Mouse (Mus musculus): ENCODE measurements around the gene Lasp1.

Gene Lasp1

DNA sequence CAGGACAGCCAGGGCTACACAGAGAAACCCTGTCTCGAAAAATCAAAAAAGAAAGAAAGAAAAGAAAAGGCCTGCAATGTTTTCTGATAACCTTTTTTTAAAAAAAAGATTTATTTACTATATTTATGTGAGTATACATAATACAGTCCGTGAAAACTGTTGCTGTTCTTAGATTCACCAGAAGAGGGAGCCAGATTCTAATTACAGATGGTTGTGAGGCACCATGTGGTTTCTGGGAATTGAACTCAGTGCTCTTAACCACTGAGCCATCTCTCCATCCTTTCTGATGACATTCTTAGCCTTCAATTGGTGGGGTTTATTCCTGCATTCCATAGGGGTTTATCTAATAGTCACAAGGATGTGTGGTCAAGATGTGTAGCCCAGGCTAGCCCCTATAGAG is 5.6 kb upstream of the Lasp1 start:
- intact Hi-C loops (cut with DNase I): no loop called here

DNA sequence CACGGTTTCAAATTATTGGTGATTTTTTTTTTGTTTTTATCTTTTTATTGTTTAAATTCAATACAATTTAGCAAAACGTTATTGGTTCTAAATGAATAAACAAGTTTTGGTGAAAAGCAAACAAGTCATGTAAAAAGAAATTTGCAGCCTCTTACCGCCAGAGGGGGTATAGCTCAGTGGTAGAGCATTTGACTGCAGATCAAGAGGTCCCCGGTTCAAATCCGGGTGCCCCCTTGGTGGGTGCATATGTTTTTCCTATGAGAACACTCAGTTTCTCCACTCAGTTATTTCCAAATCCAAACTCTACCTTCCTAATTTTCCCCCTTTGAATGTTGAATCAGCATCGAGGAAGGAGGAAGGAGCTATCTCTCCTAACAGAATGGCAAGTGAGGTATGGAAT is 1.9 kb upstream of the Lasp1 start:
- intact Hi-C loops (cut with DNase I): loop anchor here (2.0 to 5.0 kb wide), 3 partner anchors 40 to 190 kb away; partner anchors contain the start of genes Fbxo47 and Plxdc1

DNA sequence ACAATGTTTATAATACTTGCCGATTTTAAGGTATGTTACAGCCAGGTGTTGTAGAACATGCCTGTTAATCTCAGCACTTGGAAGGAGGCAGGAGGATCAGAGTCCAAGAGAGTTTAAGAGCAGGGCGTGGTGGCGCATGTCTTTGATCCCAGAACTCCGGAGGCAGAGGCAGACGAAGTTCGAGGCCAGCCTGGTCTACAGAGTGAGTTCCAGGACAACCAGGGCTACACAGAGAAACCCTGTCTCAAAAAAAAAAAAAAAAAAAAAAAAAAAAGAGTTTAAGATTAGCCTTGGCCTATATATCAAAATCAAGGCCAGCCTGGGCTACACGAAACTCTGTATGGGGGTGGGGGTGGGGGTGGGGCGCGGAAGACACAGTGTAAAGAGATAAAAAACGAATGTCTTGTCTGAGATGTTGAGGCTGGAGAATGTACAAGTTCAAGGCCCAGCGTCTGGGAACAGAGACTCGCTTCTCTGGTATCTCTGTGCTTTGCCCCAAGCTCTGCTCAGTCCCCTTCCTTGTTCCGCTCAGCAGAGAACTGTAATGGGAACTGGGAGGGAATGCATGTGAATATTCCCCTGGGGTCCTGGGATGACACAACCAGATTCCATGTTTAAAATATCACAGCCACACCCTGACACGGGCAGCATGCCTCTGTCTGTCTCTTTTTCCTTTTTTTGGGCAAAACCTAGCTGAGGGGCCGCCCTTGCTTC is 1.3 kb upstream of the Lasp1 start:
- intact Hi-C loops (cut with DNase I): loop anchor here (2.0 to 5.0 kb wide), 3 partner anchors 40 to 190 kb away; partner anchors contain the start of genes Fbxo47 and Plxdc1

DNA sequence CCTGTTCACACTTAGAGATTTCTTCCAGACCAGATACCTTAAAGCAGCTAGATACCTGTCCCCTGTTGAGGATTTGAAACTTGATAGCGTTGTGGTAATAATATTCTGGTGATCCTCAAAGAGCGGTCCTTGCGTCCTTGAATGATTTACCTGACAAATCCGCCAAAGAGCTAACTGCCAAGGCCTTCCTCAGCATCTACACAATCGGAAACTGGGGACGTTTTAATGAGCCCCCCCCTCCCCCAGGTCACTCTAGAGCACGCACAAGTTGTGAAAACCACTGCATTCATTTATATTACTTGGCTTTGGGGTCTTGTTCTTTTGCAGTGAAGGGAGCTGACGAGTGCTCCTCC is 741 bp upstream of the Lasp1 start:
- intact Hi-C loops (cut with DNase I): loop anchor here (5.0 kb wide), 2 partner anchors 39 to 189 kb away; partner anchors contain the start of gene Plxdc1

DNA sequence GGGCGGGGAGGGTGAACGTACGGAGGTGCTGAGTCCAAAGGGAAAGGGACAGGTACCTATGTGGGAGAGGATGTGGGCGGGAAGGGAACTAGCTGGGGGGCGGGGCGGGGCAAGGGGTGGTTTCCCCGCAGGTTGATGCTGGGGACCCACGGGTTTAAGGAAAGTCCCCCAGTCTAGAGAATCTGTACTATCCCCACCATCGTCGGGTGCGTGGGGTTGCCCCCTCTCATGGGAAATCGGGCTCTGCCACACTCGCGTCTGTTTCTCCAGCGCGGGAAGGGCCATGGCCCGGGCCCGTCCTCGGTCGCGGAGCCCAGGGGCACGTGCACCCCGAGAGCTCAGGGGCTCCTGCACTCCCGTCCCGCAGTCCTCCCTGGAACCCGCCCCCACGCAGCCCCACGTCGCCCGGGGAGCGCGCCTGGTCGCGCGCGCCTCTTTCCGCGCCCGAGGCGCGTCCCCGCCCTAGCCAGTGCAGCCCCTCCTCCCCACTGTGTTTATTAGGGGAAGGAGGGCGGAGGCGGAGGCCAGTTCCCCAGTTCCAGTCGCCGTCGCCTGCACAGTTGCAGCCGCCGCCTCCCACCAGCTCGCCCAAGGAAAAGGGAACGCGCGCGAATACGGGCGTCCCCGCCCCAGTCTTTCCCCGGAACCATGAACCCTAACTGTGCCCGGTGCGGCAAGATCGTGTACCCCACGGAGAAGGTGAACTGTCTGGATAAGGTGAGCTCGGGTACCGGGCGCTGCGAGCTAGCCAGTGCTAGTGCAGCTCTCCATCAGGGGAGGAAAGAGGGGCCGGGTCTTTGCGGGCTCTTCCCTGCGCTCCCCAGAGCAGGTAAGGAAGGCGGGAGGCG is 570 bp downstream of the Lasp1 start:
- intact Hi-C loops (cut with DNase I): loop anchor here (5.0 kb wide), 2 partner anchors 38 to 188 kb away; partner anchors contain the start of gene Plxdc1

DNA sequence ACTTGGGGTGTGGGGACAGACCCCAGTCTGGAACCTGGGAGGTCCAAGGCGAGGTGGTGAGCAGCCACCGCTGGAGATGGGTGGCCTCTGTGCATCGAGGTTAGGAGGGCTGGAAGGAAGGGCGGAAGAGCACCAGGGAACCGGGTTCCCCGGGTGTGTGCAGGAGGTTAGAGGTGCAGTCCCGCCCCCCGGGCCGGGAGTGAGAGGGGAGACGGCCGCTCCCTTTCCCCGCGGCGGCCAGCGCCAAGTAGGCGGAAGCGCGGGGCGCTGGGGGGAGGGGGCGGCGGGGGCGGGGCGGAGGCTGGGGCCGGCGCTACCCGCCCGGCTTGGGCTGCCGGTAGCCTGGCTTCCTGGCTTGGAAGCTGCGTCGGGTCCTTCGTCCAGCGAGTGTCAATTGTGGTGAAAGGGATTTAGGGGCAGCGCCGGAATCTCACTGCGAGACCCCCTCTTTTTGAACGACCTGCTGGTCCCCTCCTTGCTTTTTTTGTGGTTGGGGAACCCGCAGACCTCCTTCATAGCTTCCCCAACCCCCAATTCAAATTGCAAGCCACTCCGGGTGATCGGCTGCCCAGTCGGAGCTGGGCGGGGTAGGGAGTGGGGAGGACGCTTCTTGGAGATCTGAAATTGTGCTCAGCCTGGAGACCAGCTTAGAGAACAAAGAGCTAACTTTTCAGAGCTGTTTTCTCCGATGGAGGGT is 1.3 kb downstream of the Lasp1 start:
- intact Hi-C loops (cut with DNase I): loop anchor here (5.0 kb wide), 2 partner anchors 37 to 187 kb away; partner anchors contain the start of gene Plxdc1

DNA sequence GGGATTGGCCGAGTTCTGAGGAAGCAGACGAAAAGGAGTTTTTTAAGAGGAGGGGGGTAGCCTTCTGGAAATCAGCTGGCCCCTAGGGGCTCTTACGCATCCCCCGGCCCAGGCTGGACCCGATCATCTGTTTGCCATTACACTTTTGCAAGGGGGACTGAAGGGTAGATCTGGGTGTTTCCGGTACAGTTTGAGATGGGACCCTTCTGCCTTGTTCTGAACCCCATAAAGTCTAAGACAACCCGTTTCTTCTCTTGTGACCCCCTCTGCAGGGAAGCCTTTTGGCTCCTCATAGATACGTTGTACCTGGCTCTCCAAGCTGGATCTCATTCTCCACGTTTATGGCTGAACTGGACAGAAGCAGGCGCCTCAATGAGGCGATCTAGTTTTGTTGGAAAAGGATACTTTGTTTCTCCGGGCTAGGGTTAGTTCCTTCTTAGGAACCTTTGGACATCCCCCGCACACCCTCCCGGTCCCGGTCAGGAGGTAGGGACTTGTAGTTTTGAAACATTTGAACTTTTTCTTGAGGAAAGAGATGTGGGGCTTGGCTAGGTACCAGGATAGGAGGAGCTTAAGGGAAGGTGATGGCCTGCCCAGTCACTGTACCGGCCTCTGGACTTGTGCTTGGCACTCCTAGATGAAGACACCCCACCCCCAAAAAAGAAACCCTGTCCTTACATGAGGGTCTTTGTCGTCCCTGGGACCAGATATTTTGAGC is 2.0 kb downstream of the Lasp1 start:
- intact Hi-C loops (cut with DNase I): no loop called here

DNA sequence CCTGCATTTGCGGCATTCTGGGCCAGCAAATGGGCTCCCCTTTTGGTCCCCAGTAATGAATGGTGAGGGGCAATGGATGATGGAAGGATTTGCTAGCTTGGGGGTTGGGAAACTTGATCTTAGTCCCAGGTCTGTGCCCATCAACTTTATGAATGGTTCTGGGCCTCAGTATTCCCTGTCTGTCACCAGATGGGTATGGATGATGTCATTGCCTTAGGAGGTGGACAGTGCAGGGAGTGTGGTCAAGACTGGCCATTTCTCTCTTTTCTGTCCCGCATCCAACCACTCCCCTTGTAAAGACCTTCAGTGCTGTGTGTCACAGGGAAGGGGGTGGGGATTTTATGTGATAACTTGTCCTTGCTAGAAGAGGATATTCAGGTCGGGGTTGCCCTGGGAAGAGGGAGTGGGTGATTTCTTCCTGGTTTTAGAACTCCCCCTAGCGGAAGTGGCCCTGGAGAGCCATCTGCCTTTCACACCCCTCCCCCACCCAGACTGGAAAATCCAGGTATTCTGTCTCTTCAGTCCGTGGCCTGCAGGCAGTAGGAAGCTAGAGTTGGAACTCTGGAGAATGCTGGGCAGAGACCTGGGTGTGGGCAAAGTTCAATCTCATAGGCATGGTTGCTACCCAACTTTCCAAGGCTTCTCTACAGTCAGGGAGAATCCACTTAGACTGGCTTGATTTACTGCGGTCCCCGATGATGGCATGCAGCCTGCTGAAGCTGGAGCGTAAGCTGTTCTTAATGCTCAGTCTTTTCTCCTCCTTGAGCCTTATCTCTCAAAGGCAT is 2.8 kb downstream of the Lasp1 start:
- intact Hi-C loops (cut with DNase I): no loop called here

DNA sequence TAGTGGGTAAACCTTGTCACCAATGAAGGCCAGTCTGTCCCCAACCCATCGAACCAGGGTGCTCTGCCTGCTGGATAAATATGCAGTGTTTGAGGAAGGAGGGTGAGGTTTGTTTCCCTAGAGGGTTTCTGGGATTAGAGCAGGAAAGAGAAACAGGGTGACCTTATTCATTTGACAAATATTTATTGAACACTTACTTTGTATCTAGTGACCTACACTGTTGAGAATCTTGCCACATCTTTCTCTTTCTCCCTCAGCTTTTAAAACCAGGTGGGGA is 3.3 kb downstream of the Lasp1 start:
- intact Hi-C loops (cut with DNase I): no loop called here

DNA sequence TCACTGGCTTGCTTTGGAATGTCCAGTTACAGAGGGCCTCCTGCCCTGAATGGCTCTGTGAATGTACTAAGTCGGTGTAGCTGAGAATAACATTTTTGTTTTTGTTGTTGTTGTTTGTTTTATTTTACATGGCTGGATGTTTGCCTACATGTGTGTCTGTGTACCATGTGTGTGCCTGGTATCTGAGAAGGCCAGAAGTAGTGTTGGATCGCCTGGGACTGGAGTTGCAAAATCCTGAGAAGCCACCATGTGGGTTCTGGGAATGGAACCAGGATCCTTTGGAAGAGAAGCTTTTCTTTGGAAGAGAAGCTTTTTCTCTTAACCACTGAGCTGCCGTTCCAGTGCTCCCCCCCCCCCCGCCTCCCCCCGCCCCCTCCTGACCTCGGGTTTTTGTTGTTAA is 3.7 kb downstream of the Lasp1 start:
- intact Hi-C loops (cut with DNase I): no loop called here

DNA sequence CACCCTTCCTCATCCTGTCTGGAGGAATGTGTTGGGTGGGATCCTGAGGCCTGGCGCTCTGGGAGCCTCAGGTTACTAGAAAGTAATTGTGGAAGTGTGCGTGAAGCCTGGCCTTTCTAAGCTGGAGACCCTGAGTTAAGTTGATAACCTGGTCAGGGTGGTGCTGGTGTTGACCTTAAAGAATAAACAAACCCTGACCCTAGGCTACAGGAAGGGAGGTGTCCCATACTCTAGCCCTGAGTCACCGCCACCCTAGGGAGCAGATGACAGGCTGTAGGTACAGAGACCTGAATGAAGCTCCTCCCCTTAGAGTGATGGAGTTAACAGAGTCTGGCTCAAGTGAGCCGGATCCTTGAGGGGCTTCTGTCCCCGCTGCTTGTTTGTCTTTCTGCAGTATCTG is 5.0 kb downstream of the Lasp1 start:
- intact Hi-C loops (cut with DNase I): no loop called here

DNA sequence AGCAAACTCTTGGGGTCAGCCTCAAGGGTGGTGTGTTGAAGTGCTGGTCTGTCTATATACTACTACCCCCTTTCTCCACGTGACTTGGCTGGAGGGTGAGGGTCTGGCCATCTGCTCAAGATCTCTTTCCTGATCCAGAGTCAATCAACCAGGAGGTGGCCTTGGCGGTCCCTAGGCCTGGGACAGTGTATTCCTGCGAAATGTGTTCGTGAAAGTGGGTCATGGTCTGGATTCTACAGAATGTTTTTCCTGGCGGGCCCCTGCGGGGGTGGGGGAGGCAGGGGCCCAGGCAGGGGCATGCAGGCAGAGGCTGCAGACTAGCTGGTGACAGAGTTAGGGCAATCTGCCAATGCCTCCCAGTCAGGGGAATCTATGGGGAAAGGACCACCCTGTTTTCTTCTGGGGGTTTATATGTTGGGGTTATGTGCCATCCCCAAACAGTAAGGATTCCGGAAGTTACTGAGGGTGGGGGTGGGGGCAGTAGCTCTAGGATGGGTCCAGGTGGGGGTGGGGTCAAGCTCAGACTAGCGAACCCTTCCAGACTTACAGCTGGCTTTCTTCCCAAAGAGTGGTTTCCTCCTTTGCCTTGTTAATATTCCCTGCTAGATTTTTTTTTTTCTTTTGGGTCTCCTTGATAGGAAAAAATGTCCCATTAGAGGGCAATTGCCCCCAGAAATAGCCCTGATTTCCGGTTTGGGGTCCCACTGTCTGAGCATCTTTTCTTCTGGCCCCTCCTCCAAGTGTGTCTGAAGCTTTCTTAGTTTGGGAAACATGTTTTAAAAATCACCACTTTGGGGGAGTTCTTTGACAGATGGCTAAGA is 6.3 kb downstream of the Lasp1 start:
- intact Hi-C loops (cut with DNase I): no loop called here

DNA sequence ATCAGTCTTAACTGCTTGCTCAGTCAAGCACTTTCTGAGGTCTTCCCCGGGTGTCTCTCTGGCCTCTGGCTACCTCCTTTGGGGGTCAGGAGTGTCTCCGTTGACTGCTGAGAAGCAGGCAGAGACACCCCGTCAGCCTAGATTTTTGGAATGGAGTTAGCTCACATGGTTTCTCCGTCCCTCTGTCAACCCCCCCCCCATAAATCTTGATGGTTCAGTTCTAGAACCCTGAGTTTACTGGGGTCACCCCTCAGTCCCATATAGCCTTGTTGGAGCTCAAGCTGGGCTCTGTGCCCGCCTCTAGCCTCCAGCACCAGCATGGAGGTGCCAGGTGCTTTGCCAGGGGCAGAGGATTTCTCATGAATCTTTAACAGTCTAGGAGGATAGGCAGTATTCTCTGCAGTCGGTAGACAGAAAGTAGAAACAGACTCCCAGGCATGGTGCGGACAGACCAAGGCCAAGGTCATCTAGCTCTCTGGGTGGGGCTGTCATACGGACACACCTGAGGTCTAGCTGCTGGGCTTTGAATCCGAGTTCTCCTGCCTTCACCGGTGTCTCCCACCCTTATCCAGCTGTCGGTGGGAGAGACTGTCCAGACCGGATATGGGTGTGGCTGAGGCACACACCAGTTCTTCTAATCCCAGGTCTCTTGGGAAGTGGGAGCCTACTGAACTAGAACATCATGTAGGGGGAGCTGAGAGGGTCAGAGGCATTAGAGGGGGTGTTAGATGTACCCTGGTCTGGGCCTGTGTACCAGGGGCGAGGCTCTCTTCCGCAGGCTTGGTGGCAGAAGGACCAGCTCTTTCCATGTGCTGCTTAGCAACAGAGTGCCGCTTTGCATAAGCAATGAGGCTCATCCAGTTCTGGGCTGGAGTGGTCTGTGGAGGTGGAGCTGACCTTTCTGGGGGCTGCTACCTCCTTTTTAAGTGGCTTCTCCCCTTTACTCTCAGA is 7.1 kb downstream of the Lasp1 start:
- intact Hi-C loops (cut with DNase I): no loop called here

DNA sequence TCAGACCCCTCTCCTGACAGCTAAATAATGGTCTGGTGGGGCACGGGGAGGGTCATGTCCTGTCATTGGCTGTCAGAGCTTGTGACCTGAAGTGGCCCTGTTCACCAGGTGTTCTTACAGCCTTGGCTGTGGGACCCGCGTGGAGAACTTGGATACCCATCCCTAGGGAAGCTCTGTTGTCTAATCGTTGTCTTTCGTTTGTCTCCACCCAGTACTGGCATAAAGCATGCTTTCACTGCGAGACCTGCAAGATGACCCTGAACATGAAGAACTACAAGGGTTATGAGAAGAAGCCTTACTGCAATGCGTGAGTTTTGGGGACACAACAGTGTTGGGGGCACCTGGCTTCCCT is 7.8 kb downstream of the Lasp1 start:
- intact Hi-C loops (cut with DNase I): no loop called here

DNA sequence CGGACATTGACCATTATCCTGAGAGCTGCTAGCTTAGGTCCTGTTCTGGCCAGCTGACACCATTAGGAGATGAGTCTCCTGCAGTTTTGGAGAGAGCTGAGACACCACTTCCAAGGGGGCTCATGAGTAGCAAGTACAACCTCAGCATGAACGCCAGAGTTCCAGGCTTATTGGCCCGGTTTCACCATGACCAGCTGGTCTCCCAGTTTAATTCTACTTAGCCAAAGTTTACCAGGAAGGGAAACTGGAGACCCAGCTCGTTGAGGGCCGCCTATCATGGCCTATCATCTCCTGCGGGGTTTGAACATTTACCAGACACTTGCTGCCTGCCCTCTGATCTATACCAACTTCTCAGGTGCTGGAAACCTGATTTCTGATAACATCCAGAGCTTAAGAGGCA is 8.8 kb downstream of the Lasp1 start:
- intact Hi-C loops (cut with DNase I): no loop called here

DNA sequence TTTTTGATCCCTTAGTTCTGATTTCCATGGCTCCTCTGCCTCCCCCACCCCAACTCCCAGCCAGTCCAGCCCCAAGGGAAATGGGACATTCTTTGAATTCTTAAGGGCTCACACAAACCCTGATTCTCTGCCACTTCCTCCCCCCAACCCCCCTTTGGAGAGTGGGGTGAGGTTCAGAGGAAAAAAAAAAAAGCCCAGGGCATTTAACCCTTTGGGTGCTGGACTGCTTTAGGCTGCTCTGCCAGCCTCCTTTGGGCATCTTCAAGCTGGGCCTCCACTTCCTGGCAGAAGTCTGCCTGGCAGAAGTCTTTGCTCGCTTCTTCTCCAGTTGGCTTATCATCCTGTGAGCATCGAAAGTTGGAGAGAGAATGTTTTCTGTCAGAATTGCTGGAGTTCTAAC is 9.3 kb downstream of the Lasp1 start:
- intact Hi-C loops (cut with DNase I): no loop called here

DNA sequence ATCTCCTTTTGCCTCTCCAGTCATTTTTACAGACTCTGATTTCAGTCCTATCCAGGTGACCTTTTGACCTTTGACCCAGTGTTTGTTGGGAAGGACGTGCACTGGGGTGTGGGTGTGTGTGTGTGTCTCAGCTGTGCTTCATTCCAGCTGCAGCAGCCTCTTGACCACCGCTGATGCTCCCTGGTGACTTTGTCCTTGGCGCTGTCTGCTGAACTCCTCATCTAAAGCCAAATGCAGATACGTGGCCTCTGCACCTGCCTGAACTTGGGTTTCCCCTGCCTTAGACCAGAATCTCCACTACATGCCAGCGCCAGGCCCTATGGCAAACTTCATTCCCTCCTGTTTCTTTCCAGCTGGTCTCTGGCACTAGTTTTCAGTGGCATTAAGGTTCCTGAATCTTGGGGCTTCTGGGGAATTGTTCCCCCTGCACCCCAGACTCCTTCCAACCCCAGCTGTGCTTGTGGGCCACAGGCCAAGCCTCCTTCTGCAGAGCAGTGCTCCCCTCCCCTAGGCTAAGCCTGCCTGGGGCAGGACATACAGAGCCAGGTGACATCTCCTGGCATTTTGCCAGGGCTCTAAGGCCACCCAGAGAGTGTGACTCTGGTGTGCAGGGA is 9.9 kb downstream of the Lasp1 start:
- intact Hi-C loops (cut with DNase I): no loop called here

Data from adrenal gland (tissue).